Comparison of ENCODE assay signal across 8 mouse cellular contexts in genomic region chr5:139775216-139775926, GRCm38 (mm10). TPM values are rescaled to one million over a fixed set of nuclear protein-coding genes. Genes with fewer than 3 reads are reported as not detected.
DNase-seq lines count a peak whose midpoint lies in the region; ATAC-seq and TF ChIP-seq lines count a peak whose summit lies in the region.

Ints1 (minus strand) TSS chr5:139775674.

- intact Hi-C loops in heart, postnatal 10 days (cut with DNase I) = no loop called here

- no peak for TF ChIP-seq EP300 in ES-Bruce4 (IDR thresholded peaks at IDR 0.05; ENCODE audit: insufficient read depth, low read depth, low read length)
- peak; percentile 81 for TF ChIP-seq EP300 in liver, postnatal 0 days (IDR thresholded peaks at IDR 0.05; ENCODE audit: low read depth)

- peak; percentile 86 for ATAC-seq in cerebellum, adult (ENCODE audit: insufficient number of reproducible peaks, low FRiP score, low TSS enrichment)
- peak; percentile 94 for ATAC-seq in forebrain, embryonic 13.5 days
- ATAC-seq in liver, postnatal 0 days = peak; percentile 90
- peak; percentile 91 for ATAC-seq in neural tube, embryonic 14.5 days (ENCODE audit: low read depth)

- peak within 1 kb of the TSS; percentile 72 for H3K9ac ChIP-seq in ES-Bruce4 (ENCODE audit: low read depth, poor library complexity, severe bottlenecking)
- H3K9ac ChIP-seq in forebrain, embryonic 13.5 days = peak within 1 kb of the TSS; percentile 92
- H3K9ac ChIP-seq in liver, postnatal 0 days (replicated peaks) = peak within 1 kb of the TSS; percentile 86
- peak within 1 kb of the TSS; percentile 83 for H3K9ac ChIP-seq in neural tube, embryonic 14.5 days (replicated peaks; ENCODE audit: low read depth, low read length)

- no peaks in the 10 kb centered on the region for H3K9me3 ChIP-seq in ES-Bruce4 (replicated peaks; ENCODE audit: control insufficient read depth, insufficient read depth, low read length, poor library complexity, severe bottlenecking)
- H3K9me3 ChIP-seq in forebrain, embryonic 13.5 days (replicated peaks) = no peaks in the 10 kb centered on the region
- no peaks in the 10 kb centered on the region for H3K9me3 ChIP-seq in liver, postnatal 0 days (ENCODE audit: low read length)
- H3K9me3 ChIP-seq in neural tube, embryonic 14.5 days (ENCODE audit: control insufficient read depth, low read length) = no peaks in the 10 kb centered on the region

- no peaks in the 10 kb centered on the region for H3K4me1 ChIP-seq in ES-Bruce4 (ENCODE audit: control insufficient read depth, insufficient read depth, low read length)
- peaks cover 13% of the 10 kb centered on the region for H3K4me1 ChIP-seq in forebrain, embryonic 13.5 days
- H3K4me1 ChIP-seq in liver, postnatal 0 days (ENCODE audit: insufficient read depth) = peaks cover 12% of the 10 kb centered on the region
- peaks cover 6% of the 10 kb centered on the region for H3K4me1 ChIP-seq in neural tube, embryonic 14.5 days (ENCODE audit: control insufficient read depth, insufficient read depth, low read length)

- H3K36me3 ChIP-seq in ES-Bruce4 (ENCODE audit: control insufficient read depth, insufficient read depth, low read length, poor library complexity, severe bottlenecking) = peaks cover 20% of the 10 kb centered on the region
- peaks cover 38% of the 10 kb centered on the region for H3K36me3 ChIP-seq in forebrain, embryonic 13.5 days (ENCODE audit: poor library complexity, severe bottlenecking)
- peaks cover 22% of the 10 kb centered on the region for H3K36me3 ChIP-seq in liver, postnatal 0 days (replicated peaks; ENCODE audit: insufficient read depth, low read length)
- peaks cover 26% of the 10 kb centered on the region for H3K36me3 ChIP-seq in neural tube, embryonic 14.5 days (ENCODE audit: control insufficient read depth, insufficient read depth, low read length)

- WGBS in forebrain, embryonic 13.5 days = under 1% methylated on average over 47 of the region's 55 CpGs
- under 1% methylated on average over 55 of the region's 55 CpGs for WGBS in large intestine, adult 2 months
- 1% methylated on average over 55 of the region's 55 CpGs for WGBS in liver, postnatal 0 days (ENCODE audit: insufficient replicate concordance)
- under 1% methylated on average over 55 of the region's 55 CpGs for WGBS in neural tube, embryonic 14.5 days

- peak; percentile 91 for TF ChIP-seq CTCF in ES-Bruce4 (IDR thresholded peaks at IDR 0.05; ENCODE audit: low read depth, low read length)
- peak; percentile 98 for TF ChIP-seq CTCF in liver, postnatal 0 days (IDR thresholded peaks at IDR 0.05; ENCODE audit: low read depth)

- H3K4me3 ChIP-seq in ES-Bruce4 (ENCODE audit: low read depth, low read length) = peak within 1 kb of the TSS; percentile 78
- H3K4me3 ChIP-seq in forebrain, embryonic 13.5 days = peak within 1 kb of the TSS; percentile 98
- H3K4me3 ChIP-seq in liver, postnatal 0 days (ENCODE audit: low read depth, low read length) = peak within 1 kb of the TSS; percentile 89
- peak within 1 kb of the TSS; percentile 57 for H3K4me3 ChIP-seq in neural tube, embryonic 14.5 days (ENCODE audit: low read depth, low read length)

- DNase-seq in heart, postnatal 10 days = peak; percentile 96 to 98
- DNase-seq in large intestine, adult 2 months (ENCODE audit: low read depth, low spot score) = peak; percentile 94
- peak; percentile 96 for DNase-seq in liver, postnatal 0 days
- DNase-seq in testis, postnatal 10 days (ENCODE audit: low spot score) = peak; percentile 98

- H3K27ac ChIP-seq in ES-Bruce4 (ENCODE audit: insufficient read depth, low read length) = no peak within 1 kb of the TSS
- 0 out of 2 replicates have a peak within 1 kb of the TSS, but pooled peaks have one; percentile 25 for H3K27ac ChIP-seq in forebrain, embryonic 13.5 days
- peak within 1 kb of the TSS; percentile 70 for H3K27ac ChIP-seq in liver, postnatal 0 days (ENCODE audit: low read depth)
- H3K27ac ChIP-seq in neural tube, embryonic 14.5 days (ENCODE audit: low read depth, low read length) = no peak within 1 kb of the TSS

- TF ChIP-seq POLR2A in ES-Bruce4 (IDR thresholded peaks at IDR 0.05; ENCODE audit: insufficient read depth, low read length) = no peak

- H3K4me2 ChIP-seq in forebrain, embryonic 13.5 days = peak within 1 kb of the TSS; percentile 97
- peak within 1 kb of the TSS; percentile 96 for H3K4me2 ChIP-seq in liver, postnatal 0 days (ENCODE audit: low read depth, low read length)
- H3K4me2 ChIP-seq in neural tube, embryonic 14.5 days (ENCODE audit: low read depth, low read length) = peak within 1 kb of the TSS; percentile 97

- no peaks in the 10 kb centered on the region for H3K27me3 ChIP-seq in ES-Bruce4 (ENCODE audit: control insufficient read depth, insufficient read depth, low read length, poor library complexity, severe bottlenecking)
- H3K27me3 ChIP-seq in forebrain, embryonic 13.5 days = no peaks in the 10 kb centered on the region
- no peaks in the 10 kb centered on the region for H3K27me3 ChIP-seq in liver, postnatal 0 days (ENCODE audit: insufficient read depth, low read length)
- H3K27me3 ChIP-seq in neural tube, embryonic 14.5 days (ENCODE audit: control insufficient read depth, insufficient read depth, low read length) = no peaks in the 10 kb centered on the region

RNA-seq across cellular contexts. Expression of gene Ints1, which starts in this region (rescaled TPM):
- 54.6 and 59.1 TPM in 2 replicates for polyA plus RNA-seq in ES-Bruce4 (2011; ENCODE audit: insufficient read depth, insufficient read length, low read depth, missing spikeins)
- polyA plus RNA-seq in forebrain, embryonic 13.5 days (2015; fragmentation: Nextera tagmentation; extraction: Ambion mirVana) = 23.5 and 27.6 TPM in 2 replicates
- 10 to 100 TPM; 43.5 to 43.6 TPM for total RNA-seq in heart, postnatal 10 days (2021)
- polyA plus RNA-seq in large intestine, adult 2 months (2012; rRNA removed) = 46.5 and 53.1 TPM in 2 replicates
- polyA plus RNA-seq in liver, postnatal 0 days (2015; fragmentation: Nextera tagmentation; extraction: Ambion mirVana) = 5.6 and 6.4 TPM in 2 replicates
- 35.4 and 39.6 TPM in 2 replicates for polyA plus RNA-seq in neural tube, embryonic 14.5 days (2014; fragmentation: Nextera tagmentation; extraction: Ambion mirVana)

Comparison
In these comparisons a context has a peak if more than half of its experiments do, and no peak if none do; other contexts are left out.
1. H3K27ac ChIP-seq: peak in forebrain, embryonic 13.5 days (single experiment) and liver, postnatal 0 days (single experiment); none in ES-Bruce4 (single experiment) and neural tube, embryonic 14.5 days (single experiment).
2. Peak in every context shown above with its lines, with median percentiles within 50 percentile points of each other: H3K4me3 ChIP-seq, H3K9ac ChIP-seq, ATAC-seq, H3K4me2 ChIP-seq and DNase-seq.